Mouse (Mus musculus) megakaryocyte-erythroid progenitor cell, adult 5-6 weeks (primary cell): ENCODE results near the gene Map4k5. TPM values are rescaled to one million over a fixed set of nuclear protein-coding genes. Genes with fewer than 3 reads are reported as not detected.
A peak's percentile ranks its signal among the peaks of the same experiment; 100 is the strongest.

Experiments
- ATAC-seq: replicated peaks from 2 replicates; pipeline ENCODE4 v1.8.0; 2016; ENCODE audit warnings: mild to moderate bottlenecking, inconsistent platforms; ENCODE audit not compliant: severe bottlenecking, poor library complexity, low FRiP score, low TSS enrichment
- total RNA-seq, 2 experiments: library from RNA; stranded (forward) in 1 of 2; stranded (reverse) in 1 of 2; fragments of 200-1000, 215-1000 nt in 1 of 2; fragments of >200 nt in 1 of 2; fragmentation: Nextera tagmentation in 1 of 2; gene quantifications; 2 replicates each; pipeline ENCODE4 v1.2.3; 2014 to 2017

The Map4k5 gene
- total RNA-seq, 2 experiments from 2014 or later: 29.2 to 33.9 TPM

- ATAC-seq: no peak
Observed at GRCm38 (mm10) chr12:69760743-69761406, 132.1 kb downstream of the Map4k5 start.

- no peak for ATAC-seq
Observed at GRCm38 (mm10) chr12:69760014-69760413, 133.0 kb downstream of the Map4k5 start.

- ATAC-seq: peak; percentile 59
Observed at GRCm38 (mm10) chr12:69759267-69759885, 133.6 kb downstream of the Map4k5 start.

GRCm38 (mm10) chr12:69758221-69759185, 134.5 kb downstream of the Map4k5 start:
- peak; percentile 16 for ATAC-seq

GRCm38 (mm10) chr12:69757418-69758141, 135.4 kb downstream of the Map4k5 start:
- ATAC-seq: peak; percentile 92

GRCm38 (mm10) chr12:69756015-69756414, 137.0 kb downstream of the Map4k5 start:
- no peak for ATAC-seq

- ATAC-seq: no peak
Observed at GRCm38 (mm10) chr12:69753936-69754335, 139.1 kb downstream of the Map4k5 start.

Other genes with a start within 250 kb of the Map4k5 start
- 64.5 and 74.0 TPM in 2 replicates for gene Sos2, start 211.3 kb downstream of the Map4k5 start, total RNA-seq (2014; fragmentation: Nextera tagmentation)
- gene Sos2, start 211.3 kb downstream of the Map4k5 start, total RNA-seq (2017): 30.2 and 36.3 TPM in 2 replicates
- 25.7 and 36.9 TPM in 2 replicates for gene L2hgdh, start 168.3 kb downstream of the Map4k5 start, total RNA-seq (2014; fragmentation: Nextera tagmentation)
- 27.9 and 54.3 TPM in 2 replicates for gene L2hgdh, start 168.3 kb downstream of the Map4k5 start, total RNA-seq (2017)
- gene Atp5s, start 168.2 kb downstream of the Map4k5 start, total RNA-seq (2014; fragmentation: Nextera tagmentation): 35.6 and 62.7 TPM in 2 replicates
- gene Atp5s, start 168.2 kb downstream of the Map4k5 start, total RNA-seq (2017): 10.6 and 13.0 TPM in 2 replicates
- gene Cdkl1, start 101.9 kb downstream of the Map4k5 start, total RNA-seq (2014; fragmentation: Nextera tagmentation): 0.27 and 0.57 TPM in 2 replicates
- 1.2 and 2.1 TPM in 2 replicates for gene Cdkl1, start 101.9 kb downstream of the Map4k5 start, total RNA-seq (2017)
- gene Atl1, start 586 bp downstream of the Map4k5 start, total RNA-seq (2014; fragmentation: Nextera tagmentation): 2.8 and 3.4 TPM in 2 replicates
- 3.1 and 6.5 TPM in 2 replicates for gene Atl1, start 586 bp downstream of the Map4k5 start, total RNA-seq (2017)
- gene Sav1, start 93.8 kb upstream of the Map4k5 start, total RNA-seq (2014; fragmentation: Nextera tagmentation): 126 and 133 TPM in 2 replicates
- gene Sav1, start 93.8 kb upstream of the Map4k5 start, total RNA-seq (2017): 59.2 and 79.2 TPM in 2 replicates
- 33.1 and 50.1 TPM in 2 replicates for gene Nin, start 220.5 kb upstream of the Map4k5 start, total RNA-seq (2014; fragmentation: Nextera tagmentation)
- 41.3 and 61.0 TPM in 2 replicates for gene Nin, start 220.5 kb upstream of the Map4k5 start, total RNA-seq (2017)